Mouse (Mus musculus) liver, postnatal 0 days (tissue): Measurements from ENCODE around the gene Spty2d1. TPM values are rescaled to one million over a fixed set of nuclear protein-coding genes. Genes with fewer than 3 reads are reported as not detected.

Experiments
- ATAC-seq: fragments of 200-750 bp; cut with Nextera tagmentation; 2 replicates; pipeline ENCODE4 v1.8.0; 2017; ENCODE audit warnings: mild to moderate bottlenecking, moderate library complexity
- DNase-seq: peaks from one replicate; pipeline ENCODE4 v3.0.0-alpha.2; 2016
- H3K27ac ChIP-seq: fragments of 300-500 bp; sonication (generic); 2 replicates; pipeline ENCODE4 v1.5.1; 2014; ENCODE audit warnings: antibody characterized with exemption, moderate library complexity, mild to moderate bottlenecking, low read depth
- H3K27me3 ChIP-seq: fragments of 300-500 bp; sonication (generic); 2 replicates; pipeline ENCODE4 v1.6.1; 2014; ENCODE audit warnings: low read length, control low read depth, mixed read lengths; ENCODE audit not compliant: insufficient read depth
- H3K36me3 ChIP-seq: fragments of 300-500 bp; sonication (generic); replicated peaks from 2 replicates; pipeline ENCODE4 v1.6.1; 2014; ENCODE audit warnings: mild to moderate bottlenecking, control low read depth, low read length, moderate library complexity, mixed read lengths; ENCODE audit not compliant: insufficient read depth
- H3K4me1 ChIP-seq: fragments of 300-500 bp; sonication (generic); 2 replicates; pipeline ENCODE4 v1.6.1; 2014; ENCODE audit warnings: antibody characterized with exemption, mild to moderate bottlenecking, control low read depth; ENCODE audit not compliant: insufficient read depth
- H3K4me2 ChIP-seq: fragments of 300-500 bp; sonication (generic); 2 replicates; pipeline ENCODE4 v1.6.1; 2014; ENCODE audit warnings: low read depth, mild to moderate bottlenecking, low read length, moderate library complexity, mixed read lengths
- H3K4me3 ChIP-seq: fragments of 300-500 bp; sonication (generic); 2 replicates; pipeline ENCODE4 v1.5.1; 2014; ENCODE audit warnings: low read depth, low read length
- H3K9ac ChIP-seq: fragments of 300-500 bp; sonication (generic); replicated peaks from 2 replicates; pipeline ENCODE4 v1.6.1; 2014; ENCODE audit warnings: mild to moderate bottlenecking, moderate library complexity
- H3K9me3 ChIP-seq: fragments of 300-500 bp; sonication (generic); 2 replicates; pipeline ENCODE4 v1.6.1; 2016; ENCODE audit warnings: mild to moderate bottlenecking, control low read depth, low read length, mixed read lengths
- CTCF ChIP-seq: sonication (generic); IDR thresholded peaks from 2 replicates; pipeline ENCODE4 v1.5.1; 2016; ENCODE audit warnings: antibody characterized with exemption, low read depth
- EP300 ChIP-seq: IDR thresholded peaks from 2 replicates; pipeline ENCODE4 v1.6.1; 2016; ENCODE audit warnings: antibody characterized with exemption, low read depth, mild to moderate bottlenecking
- WGBS: fragments of 180-500 bp; shearing (Covaris S2); extraction: QIAGEN DNeasy Blood & Tissue Kit; methylation state at CpG from one replicate; pipeline ENCODE4 v1.1.7; 2014; ENCODE audit not compliant: insufficient replicate concordance; 5-methylcytosine and 5-hydroxymethylcytosine counted together
- polyA plus RNA-seq: library from polyadenylated mRNA; unstranded; fragments of >200 nt; fragmentation: Nextera tagmentation; extraction: Ambion mirVana; gene quantifications from 2 replicates; pipeline ENCODE4 v1.2.1, GENCODE M21; 2015

Spty2d1 gene
- polyA plus RNA-seq, result 6.0 and 6.4 TPM in 2 replicates

DNA sequence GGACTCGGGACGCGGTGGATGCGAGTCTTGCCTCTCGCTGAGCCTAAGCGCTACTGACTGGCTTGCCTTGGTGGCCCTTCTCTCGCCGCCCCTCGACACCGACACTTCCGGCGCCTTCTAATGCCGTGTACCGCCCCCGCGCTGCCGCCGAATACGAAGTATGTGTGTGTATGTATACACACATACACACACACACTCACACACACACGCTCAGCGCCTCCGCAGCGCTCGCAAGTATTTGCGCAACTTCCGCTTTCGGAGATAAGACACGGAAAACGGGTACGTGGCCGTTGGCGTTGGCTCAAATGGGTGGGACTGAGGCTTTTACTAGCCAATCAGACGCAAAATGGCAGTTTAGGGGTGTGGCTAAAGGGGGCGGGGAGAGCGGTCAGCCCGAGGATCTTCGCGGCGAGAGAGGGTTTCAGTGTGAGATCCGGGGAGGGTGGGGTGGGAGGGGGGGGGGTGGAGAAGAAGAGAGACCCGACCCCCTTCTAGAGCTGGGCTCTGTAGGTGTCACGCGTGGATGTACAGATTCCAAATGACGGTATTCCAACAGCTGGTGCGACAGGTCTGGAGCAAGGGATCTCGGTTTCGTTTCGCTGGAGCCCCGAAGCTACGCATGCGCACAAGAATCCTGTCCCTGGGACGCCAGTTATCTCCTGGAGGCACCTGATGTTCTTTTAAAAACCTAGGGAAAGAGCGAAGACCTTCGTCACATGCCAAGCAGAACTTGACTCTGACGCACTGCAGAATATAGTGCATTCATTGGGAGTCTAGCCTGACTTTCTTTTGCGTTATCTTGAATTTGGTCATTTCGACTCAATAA lies at the start of gene Spty2d1:
Spty2d1 (minus strand) TSS at position 244 of the 826 bp plus-strand sequence.
- H3K9ac ChIP-seq, result peak within 1 kb of the TSS; percentile 81
- peak within 1 kb of the TSS; percentile 79 for H3K4me3 ChIP-seq
- H3K4me2 ChIP-seq, result peak within 1 kb of the TSS; percentile 88
- H3K4me1 ChIP-seq, result peaks cover 30% of the 10 kb centered on the region
- peak within 1 kb of the TSS; percentile 98 for H3K27ac ChIP-seq
- WGBS, result 1% methylated on average over 57 of the region's 57 CpGs
- TF ChIP-seq EP300, result peak; percentile 90
- no peak for TF ChIP-seq CTCF
- ATAC-seq (peak; percentile 94), DNase-seq (peak; percentile 99)
- H3K36me3 ChIP-seq, result no peaks in the 10 kb centered on the region
- no peaks in the 10 kb centered on the region for H3K27me3 ChIP-seq
- no peaks in the 10 kb centered on the region for H3K9me3 ChIP-seq

DNA sequence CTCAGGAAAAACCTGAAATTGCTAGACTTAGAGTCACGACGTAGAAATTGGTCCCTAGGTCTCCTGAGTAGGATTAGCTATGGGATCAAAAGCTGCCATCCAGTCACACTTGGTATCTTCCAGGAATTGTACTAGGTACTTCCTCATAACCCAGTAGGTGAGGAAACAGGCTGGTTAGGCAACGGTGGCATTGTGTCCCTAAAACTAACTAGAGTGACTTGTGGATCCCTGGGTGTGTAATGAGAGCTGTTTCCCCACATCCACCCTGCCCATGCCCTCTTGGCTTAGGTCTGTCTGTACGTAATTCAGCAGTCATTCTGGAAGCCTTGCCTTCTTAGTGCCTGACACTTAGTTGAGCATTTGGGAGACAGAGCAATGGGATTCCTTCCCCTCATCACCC lies 48.1 kb upstream of the Spty2d1 start:
- no peak overlapping the region for H3K9ac ChIP-seq
- 63% methylated on average over 4 of the region's 4 CpGs for WGBS
- no peak overlapping the region for H3K4me2 ChIP-seq
- no peak for TF ChIP-seq EP300
- no peak for TF ChIP-seq CTCF
- H3K4me1 ChIP-seq, result peaks cover 33% of the 10 kb centered on the region
- peaks cover 5% of the 10 kb centered on the region for H3K36me3 ChIP-seq
- H3K27ac ChIP-seq, result no peak overlapping the region
- no peaks in the 10 kb centered on the region for H3K27me3 ChIP-seq
- no peaks in the 10 kb centered on the region for H3K9me3 ChIP-seq
- peak; percentile 33 for DNase-seq
- no peak for ATAC-seq
- H3K4me3 ChIP-seq, result no peak overlapping the region

DNA sequence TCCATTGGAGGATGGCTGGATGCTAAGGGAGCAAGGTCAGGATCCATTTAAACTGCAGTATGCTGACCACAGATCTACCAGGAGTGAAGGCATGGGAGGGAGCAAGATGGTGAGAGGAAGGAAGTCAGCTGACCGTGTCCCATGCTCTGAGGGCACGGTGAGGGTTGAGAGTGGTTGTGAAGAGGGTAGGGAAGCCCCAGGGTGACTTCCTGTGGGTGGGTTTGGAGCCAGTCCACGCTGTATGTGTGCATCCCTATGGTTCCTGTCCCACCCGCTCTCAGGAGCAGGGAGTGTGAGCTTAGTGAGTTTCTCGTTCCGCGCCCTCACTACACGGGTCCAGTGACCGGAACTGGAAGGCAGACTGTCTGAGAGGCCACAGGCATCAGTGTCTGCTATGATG lies 47.5 kb upstream of the Spty2d1 start:
- Histone ChIP-seq H3K4me1 (peaks cover 38% of the 10 kb centered on the region), H3K4me3 (no peak overlapping the region), H3K27ac (no peak overlapping the region), H3K9ac (no peak overlapping the region), H3K36me3 (peaks cover 5% of the 10 kb centered on the region), H3K4me2 (no peak overlapping the region; the same call in 1 of the 2 replicates), H3K27me3 (no peaks in the 10 kb centered on the region), H3K9me3 (no peaks in the 10 kb centered on the region)
- whole genome bisulfite sequencing, result 27% methylated on average over 9 of the region's 9 CpGs
- ATAC-seq (peak; percentile 10; the same call in 1 of the 2 replicates), DNase-seq (peak; percentile 26)
- TF ChIP-seq CTCF (no peak), EP300 (no peak)

DNA sequence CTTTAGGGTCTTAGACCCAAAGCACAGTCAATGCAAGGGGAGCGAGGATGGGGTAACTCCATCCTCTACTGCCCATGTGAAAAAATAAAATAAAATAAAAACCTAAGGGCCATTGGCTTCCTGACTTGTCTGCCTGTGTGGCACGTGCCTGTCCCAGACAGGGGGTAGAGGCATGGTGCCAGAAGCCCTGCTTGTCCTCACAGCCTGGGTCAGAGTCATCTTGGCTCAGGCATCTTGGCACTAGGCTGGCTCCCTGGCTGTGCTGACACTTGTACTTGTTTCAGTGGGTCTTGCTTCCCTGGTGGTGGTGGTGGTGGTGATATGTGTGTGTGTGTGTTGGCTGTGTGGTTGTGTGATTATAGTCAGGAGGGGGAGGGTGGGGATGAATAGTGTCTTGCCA lies 46.5 kb upstream of the Spty2d1 start:
- no peak overlapping the region for H3K4me2 ChIP-seq
- 65% methylated on average over 2 of the region's 2 CpGs for WGBS
- no peak for DNase-seq
- H3K4me3 ChIP-seq, result no peak overlapping the region
- H3K9me3 ChIP-seq, result no peaks in the 10 kb centered on the region
- H3K27me3 ChIP-seq, result no peaks in the 10 kb centered on the region
- ATAC-seq, result no peak
- TF ChIP-seq CTCF (no peak), EP300 (no peak)
- H3K4me1 ChIP-seq, result peaks cover 46% of the 10 kb centered on the region
- no peak overlapping the region for H3K27ac ChIP-seq
- H3K9ac ChIP-seq, result no peak overlapping the region
- H3K36me3 ChIP-seq, result peaks cover 5% of the 10 kb centered on the region

DNA sequence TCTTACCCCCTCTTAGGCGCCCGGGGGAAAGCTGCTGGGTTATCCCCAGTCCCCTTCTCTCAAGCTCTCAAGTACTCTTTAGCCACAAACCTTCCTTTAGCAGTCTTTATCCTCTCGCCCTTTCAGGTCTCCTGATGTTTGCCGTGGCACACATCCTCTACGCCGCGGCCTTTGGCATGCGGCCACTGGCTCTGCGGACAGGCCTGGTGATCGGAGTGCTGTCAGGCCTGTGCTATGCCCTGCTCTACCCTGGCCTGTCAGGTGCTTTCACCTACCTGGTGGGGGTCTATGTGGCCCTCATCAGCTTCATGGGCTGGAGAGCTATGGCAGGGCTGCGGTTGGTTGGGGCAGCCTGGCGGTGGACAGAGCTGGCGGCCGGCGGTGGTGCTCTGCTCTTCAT lies 45.1 kb upstream of the Spty2d1 start:
- Histone ChIP-seq H3K36me3 (peaks cover 5% of the 10 kb centered on the region), H3K9me3 (no peaks in the 10 kb centered on the region), H3K4me2 (peak overlapping the region; percentile 90; the same call in 1 of the 2 replicates), H3K4me1 (peaks cover 40% of the 10 kb centered on the region), H3K27ac (no peak overlapping the region), H3K27me3 (no peaks in the 10 kb centered on the region), H3K9ac (no peak overlapping the region), H3K4me3 (no peak overlapping the region)
- TF ChIP-seq CTCF (no peak), EP300 (no peak)
- ATAC-seq (no peak), DNase-seq (peak; percentile 45)
- WGBS, result 80% methylated on average over 15 of the region's 15 CpGs

DNA sequence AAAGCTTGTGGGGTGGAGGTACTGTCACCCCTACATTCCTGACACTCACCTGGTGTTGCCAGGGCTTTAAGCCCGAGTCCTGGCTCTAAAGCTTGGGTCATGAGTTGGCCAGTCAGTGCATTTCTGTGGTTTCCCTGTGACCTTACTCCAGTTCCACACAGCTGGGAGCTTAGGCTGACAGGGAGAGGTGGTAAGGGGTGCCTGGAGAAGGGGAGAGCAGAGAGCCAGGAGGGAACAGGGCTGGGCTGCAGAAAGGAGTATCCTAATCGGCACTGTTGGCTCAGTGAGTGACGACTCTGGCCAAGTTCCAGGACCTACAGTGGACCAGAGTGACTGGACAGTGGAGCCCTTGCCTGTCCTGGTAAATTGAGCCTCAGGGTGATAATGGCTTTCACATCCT lies 44.1 kb upstream of the Spty2d1 start:
- Histone ChIP-seq H3K9ac (peak overlapping the region; percentile 32; the same call in 1 of the 2 replicates), H3K27ac (peak overlapping the region; percentile 97), H3K36me3 (peaks cover 5% of the 10 kb centered on the region), H3K4me1 (peaks cover 40% of the 10 kb centered on the region), H3K4me3 (no peak overlapping the region), H3K4me2 (peak overlapping the region; percentile 90), H3K27me3 (no peaks in the 10 kb centered on the region), H3K9me3 (no peaks in the 10 kb centered on the region)
- TF ChIP-seq CTCF, result no peak
- TF ChIP-seq EP300, result no peak
- DNase-seq, result peak; percentile 49
- ATAC-seq, result no peak
- WGBS, result 22% methylated on average over 3 of the region's 3 CpGs
